Mouse (Mus musculus): Measurements from ENCODE around the gene Mical2. TPM values are rescaled to one million over a fixed set of nuclear protein-coding genes. Genes with fewer than 3 reads are reported as not detected.

The Mical2 gene
- polyA plus RNA-seq, 1 experiment from 2014 or later: 5.3 TPM

DNA sequence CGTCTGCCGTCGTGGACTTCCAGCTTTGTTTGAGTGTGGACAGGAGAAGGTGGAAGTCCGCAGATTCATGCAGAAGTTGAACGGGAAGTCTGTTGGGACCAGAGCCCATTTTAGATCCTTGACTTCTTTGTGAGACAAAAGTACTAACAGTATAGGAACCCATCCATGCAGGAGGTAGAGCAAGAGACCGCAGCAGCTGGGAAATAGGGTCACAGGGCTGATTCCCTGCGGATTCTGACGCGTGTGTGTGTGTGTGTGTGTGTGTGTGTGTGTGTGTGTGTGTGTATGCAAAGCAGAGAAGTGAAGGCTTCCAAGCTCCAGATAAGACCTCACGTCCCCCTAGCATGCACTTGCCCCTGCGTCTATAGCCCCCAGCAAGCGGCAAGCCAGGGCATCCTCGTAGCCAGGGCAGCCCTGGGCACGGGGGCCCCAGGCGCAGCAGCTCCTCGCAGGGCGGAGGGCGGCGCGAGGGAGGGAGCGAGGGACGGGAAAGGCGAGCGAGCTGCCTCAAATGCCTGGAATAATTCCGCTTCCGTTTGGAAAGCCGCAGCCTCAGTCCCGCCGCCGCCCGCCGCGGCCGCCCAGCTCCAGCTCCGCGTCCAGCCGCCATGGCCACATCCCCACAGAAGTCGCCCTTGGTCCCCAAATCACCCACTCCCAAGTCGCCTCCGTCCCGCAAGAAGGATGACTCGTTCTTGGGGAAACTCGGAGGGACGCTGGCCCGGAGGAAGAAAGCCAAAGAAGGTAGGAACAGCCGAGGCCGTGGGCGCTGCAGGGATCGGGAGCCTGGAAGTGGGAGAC is 201.9 kb downstream of the Mical2 start, which contains the start of gene Parva:
TSS of gene Parva (plus strand) at position 149 of the 801 bp plus-strand sequence.
- peak; percentile 79 for ATAC-seq (ENCODE audit: low read depth)
- Histone ChIP-seq H3K4me3 (ENCODE audit: low read depth, low read length) (peak within 1 kb of the TSS; percentile 57), H3K9ac (replicated peaks; ENCODE audit: low read depth, low read length) (peak within 1 kb of the TSS; percentile 72), H3K9me3 (ENCODE audit: control insufficient read depth, low read length) (no peaks in the 10 kb centered on the region), H3K27me3 (ENCODE audit: control insufficient read depth, insufficient read depth, low read length) (no peaks in the 10 kb centered on the region), H3K4me2 (ENCODE audit: low read depth, low read length) (peak within 1 kb of the TSS; percentile 89), H3K4me1 (ENCODE audit: control insufficient read depth, insufficient read depth, low read length) (no peaks in the 10 kb centered on the region), H3K36me3 (ENCODE audit: control insufficient read depth, insufficient read depth, low read length) (no peaks in the 10 kb centered on the region), H3K27ac (ENCODE audit: low read depth, low read length) (peak within 1 kb of the TSS; percentile 71)
- WGBS: under 1% methylated on average over 44 of the region's 49 CpGs

DNA sequence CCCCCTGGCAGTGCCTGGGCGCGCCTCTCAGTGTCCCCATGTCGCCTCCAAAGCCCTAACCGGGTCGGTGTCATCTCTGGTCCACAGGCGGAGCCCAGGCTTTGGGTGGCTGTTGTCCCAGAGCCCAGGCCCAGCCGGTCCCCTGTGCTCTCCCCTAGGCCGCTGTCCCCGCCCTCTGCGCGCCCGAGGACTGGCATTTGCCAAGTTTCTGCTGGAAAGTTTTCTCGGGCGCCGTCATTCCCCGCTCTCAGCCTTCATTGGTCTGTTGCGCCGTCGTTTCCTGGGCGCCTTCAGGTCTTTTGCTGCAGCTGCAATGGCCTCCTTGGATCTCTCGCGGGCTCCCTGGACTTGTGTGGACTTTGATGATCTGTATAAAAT is 202.5 kb downstream of the Mical2 start:
- ATAC-seq (ENCODE audit: low read depth): peak; percentile 89
- Histone ChIP-seq H3K27ac (ENCODE audit: low read depth, low read length) (peak overlapping the region; percentile 71), H3K9ac (replicated peaks; ENCODE audit: low read depth, low read length) (peak overlapping the region; percentile 72), H3K4me3 (ENCODE audit: low read depth, low read length) (peak overlapping the region; percentile 57), H3K4me1 (ENCODE audit: control insufficient read depth, insufficient read depth, low read length) (no peaks in the 10 kb centered on the region), H3K27me3 (ENCODE audit: control insufficient read depth, insufficient read depth, low read length) (no peaks in the 10 kb centered on the region), H3K9me3 (ENCODE audit: control insufficient read depth, low read length) (no peaks in the 10 kb centered on the region), H3K4me2 (ENCODE audit: low read depth, low read length) (peak overlapping the region; percentile 89), H3K36me3 (ENCODE audit: control insufficient read depth, insufficient read depth, low read length) (no peaks in the 10 kb centered on the region)
- WGBS: under 1% methylated on average over 21 of the region's 22 CpGs

DNA sequence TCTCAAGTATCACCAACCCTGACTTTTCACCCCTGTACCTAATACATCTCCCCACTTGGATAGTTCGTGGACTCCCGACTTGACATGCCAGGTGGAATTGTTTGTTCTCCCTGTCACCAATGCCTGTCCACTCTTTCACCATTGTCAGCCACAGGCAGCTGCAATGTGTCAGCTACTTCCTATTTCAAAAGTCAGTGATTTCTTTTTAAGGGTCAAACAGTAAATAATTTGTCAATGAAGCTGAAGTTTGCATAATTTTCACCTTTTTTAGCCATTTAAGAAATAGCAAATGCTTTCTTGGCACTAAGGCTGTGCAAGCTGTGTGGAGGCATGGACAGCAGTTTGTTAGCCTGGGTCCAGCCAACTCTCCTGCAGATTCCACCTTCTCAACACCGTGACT is 214.2 kb downstream of the Mical2 start:
- H3K9me3 ChIP-seq (ENCODE audit: control insufficient read depth, low read length): no peaks in the 10 kb centered on the region
- H3K27ac ChIP-seq (ENCODE audit: low read depth, low read length): no peak overlapping the region
- no peaks in the 10 kb centered on the region for H3K36me3 ChIP-seq (ENCODE audit: control insufficient read depth, insufficient read depth, low read length)
- no peak overlapping the region for H3K9ac ChIP-seq (replicated peaks; ENCODE audit: low read depth, low read length)
- H3K4me1 ChIP-seq (ENCODE audit: control insufficient read depth, insufficient read depth, low read length): peaks cover 8% of the 10 kb centered on the region; the same call in 1 of the 2 replicates
- no peak for ATAC-seq (ENCODE audit: low read depth)
- no peak overlapping the region for H3K4me3 ChIP-seq (ENCODE audit: low read depth, low read length)
- H3K4me2 ChIP-seq (ENCODE audit: low read depth, low read length): no peak overlapping the region
- no peaks in the 10 kb centered on the region for H3K27me3 ChIP-seq (ENCODE audit: control insufficient read depth, insufficient read depth, low read length)
- WGBS: 88% methylated on average over 3 of the region's 3 CpGs

DNA sequence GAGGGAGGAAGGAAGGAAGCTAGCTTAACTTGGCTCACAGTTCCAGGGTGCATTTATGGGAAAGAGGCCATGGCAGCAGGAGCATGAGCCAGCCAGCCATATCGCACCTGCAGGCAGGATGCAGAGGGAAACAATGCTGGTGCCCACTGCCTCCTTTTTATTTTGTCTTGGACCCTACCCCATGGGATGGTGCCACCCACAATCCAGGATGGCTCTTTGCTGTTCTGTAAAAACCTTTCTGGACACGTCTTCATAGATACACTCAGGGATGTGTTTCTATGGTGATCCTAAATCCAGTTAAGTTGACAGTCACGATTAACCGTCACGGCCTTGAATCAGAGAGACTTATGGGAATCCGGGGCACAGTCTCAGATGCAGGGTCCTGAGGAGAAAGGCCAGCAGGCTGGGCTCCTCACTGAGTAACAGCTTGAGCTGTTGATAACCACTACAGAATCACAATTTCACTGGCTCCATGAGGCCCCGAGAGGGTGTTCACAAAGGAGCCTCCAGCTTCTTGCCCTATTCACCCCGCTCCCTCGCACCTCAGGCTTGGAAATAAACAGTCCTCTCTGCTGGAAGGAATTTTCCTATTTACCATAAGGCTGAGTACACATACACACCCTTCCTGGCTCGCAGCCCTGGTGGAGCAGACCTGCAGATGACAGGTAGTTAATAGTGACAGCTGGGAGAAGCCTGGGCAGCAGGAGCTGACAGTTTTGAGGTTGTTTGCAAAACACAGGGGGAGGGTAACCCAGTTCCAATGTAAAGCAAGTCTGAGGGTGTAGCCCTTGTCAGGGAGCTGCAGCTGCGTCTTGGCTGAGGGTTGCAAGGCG is 218.7 kb downstream of the Mical2 start:
- Histone ChIP-seq H3K9ac (replicated peaks; ENCODE audit: low read depth, low read length) (no peak overlapping the region), H3K4me3 (ENCODE audit: low read depth, low read length) (no peak overlapping the region), H3K36me3 (ENCODE audit: control insufficient read depth, insufficient read depth, low read length) (no peaks in the 10 kb centered on the region), H3K4me1 (ENCODE audit: control insufficient read depth, insufficient read depth, low read length) (peaks cover 12% of the 10 kb centered on the region; the same call in 1 of the 2 replicates), H3K27me3 (ENCODE audit: control insufficient read depth, insufficient read depth, low read length) (no peaks in the 10 kb centered on the region), H3K4me2 (ENCODE audit: low read depth, low read length) (no peak overlapping the region), H3K9me3 (ENCODE audit: control insufficient read depth, low read length) (no peaks in the 10 kb centered on the region), H3K27ac (ENCODE audit: low read depth, low read length) (0 out of 2 replicates have a peak overlapping the region, but pooled peaks have one; percentile 2)
- 11% methylated on average over 12 of the region's 12 CpGs for WGBS
- 0 out of 2 replicates have a peak, but pooled peaks have one; percentile 38 for ATAC-seq (ENCODE audit: low read depth)

DNA sequence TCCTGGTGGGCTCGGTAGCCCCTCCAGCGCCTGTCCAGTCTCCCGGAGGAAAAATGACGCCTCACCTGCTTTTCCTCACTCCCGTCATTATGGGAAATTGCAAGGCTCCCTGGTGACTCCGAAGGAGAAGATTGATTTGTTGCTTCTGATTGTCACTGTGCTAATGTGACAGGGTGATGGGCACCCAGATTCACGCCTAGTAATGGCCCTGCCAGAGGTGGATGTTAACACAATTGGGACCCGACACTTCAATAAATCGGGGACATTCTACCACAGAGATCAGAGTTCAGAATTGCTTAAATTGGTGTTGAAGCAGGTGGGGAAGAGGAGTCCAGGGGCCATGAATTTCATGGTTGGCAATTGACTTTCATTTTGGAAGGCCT is 219.3 kb downstream of the Mical2 start:
- Histone ChIP-seq H3K4me2 (ENCODE audit: low read depth, low read length) (no peak overlapping the region), H3K27me3 (ENCODE audit: control insufficient read depth, insufficient read depth, low read length) (no peaks in the 10 kb centered on the region), H3K36me3 (ENCODE audit: control insufficient read depth, insufficient read depth, low read length) (no peaks in the 10 kb centered on the region), H3K9me3 (ENCODE audit: control insufficient read depth, low read length) (no peaks in the 10 kb centered on the region), H3K9ac (replicated peaks; ENCODE audit: low read depth, low read length) (no peak overlapping the region), H3K4me3 (ENCODE audit: low read depth, low read length) (no peak overlapping the region), H3K4me1 (ENCODE audit: control insufficient read depth, insufficient read depth, low read length) (peaks cover 12% of the 10 kb centered on the region; the same call in 1 of the 2 replicates), H3K27ac (ENCODE audit: low read depth, low read length) (no peak overlapping the region)
- WGBS: 13% methylated on average over 9 of the region's 9 CpGs
- ATAC-seq (ENCODE audit: low read depth): 0 out of 2 replicates have a peak, but pooled peaks have one; percentile 21

DNA sequence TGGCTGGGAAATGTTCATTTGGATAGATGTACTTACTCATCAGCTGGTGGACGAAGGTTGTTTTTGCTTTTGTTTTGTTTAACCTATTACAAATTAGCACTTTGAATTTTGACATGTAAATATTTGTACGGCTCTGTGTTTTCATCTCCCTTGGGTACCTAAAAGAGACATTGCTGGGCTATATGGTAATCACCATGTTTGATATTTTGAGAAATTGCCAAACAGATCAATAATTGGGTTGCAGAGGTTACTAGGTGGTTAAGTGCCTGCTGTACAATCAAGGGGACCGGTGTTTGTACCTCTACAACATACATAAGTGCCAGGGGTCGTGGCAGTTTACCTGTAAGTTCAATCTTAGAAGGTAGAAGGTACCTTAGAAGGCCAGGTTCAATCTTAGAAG is 220.8 kb downstream of the Mical2 start:
- Histone ChIP-seq H3K4me2 (ENCODE audit: low read depth, low read length) (no peak overlapping the region), H3K9ac (replicated peaks; ENCODE audit: low read depth, low read length) (no peak overlapping the region), H3K4me3 (ENCODE audit: low read depth, low read length) (no peak overlapping the region), H3K27ac (ENCODE audit: low read depth, low read length) (no peak overlapping the region), H3K4me1 (ENCODE audit: control insufficient read depth, insufficient read depth, low read length) (peaks cover 12% of the 10 kb centered on the region; the same call in 1 of the 2 replicates), H3K36me3 (ENCODE audit: control insufficient read depth, insufficient read depth, low read length) (no peaks in the 10 kb centered on the region), H3K27me3 (ENCODE audit: control insufficient read depth, insufficient read depth, low read length) (no peaks in the 10 kb centered on the region), H3K9me3 (ENCODE audit: control insufficient read depth, low read length) (no peaks in the 10 kb centered on the region)
- ATAC-seq (ENCODE audit: low read depth): no peak
- WGBS: 91% methylated on average over 4 of the region's 4 CpGs

DNA sequence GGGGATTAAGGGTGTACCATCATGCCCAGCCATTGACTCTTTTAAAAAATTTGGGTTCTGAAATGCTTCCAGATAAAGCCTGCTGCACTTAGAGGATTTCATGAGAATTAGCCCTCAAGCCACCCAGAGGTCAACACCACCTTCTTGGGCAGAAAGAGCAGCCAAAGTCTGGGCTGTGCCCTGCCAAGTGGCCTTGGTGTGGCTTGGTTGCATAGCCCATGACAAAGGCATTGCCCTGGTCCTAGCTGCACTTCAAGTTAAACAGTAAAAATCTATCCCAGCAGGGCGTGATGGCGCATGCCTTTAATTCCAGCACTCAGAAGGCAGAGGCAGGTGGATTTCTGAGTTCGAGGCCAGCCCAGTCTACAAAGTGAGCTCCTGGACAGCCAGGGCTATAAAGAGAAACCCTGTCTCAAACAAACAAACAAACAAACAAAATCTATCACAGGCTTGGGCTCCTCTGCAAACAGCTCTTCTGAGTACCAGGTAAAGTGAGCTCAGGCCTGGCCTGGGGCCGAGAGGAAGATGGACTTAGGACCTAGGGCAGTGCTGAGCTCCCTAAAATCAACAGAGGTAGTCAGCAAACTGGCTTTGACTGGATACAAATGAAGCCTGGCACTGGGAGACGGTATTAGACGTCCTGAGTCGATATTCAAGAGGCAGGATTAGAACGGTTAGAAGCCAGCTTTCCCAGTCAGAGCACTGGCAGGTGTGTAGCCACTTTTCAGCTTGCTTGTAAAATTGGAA is 224.5 kb downstream of the Mical2 start:
- Histone ChIP-seq H3K9me3 (ENCODE audit: control insufficient read depth, low read length) (no peaks in the 10 kb centered on the region), H3K4me1 (ENCODE audit: control insufficient read depth, insufficient read depth, low read length) (0 out of 2 replicates have a peak, but pooled peaks cover under 1% of the 10 kb centered on the region), H3K27me3 (ENCODE audit: control insufficient read depth, insufficient read depth, low read length) (no peaks in the 10 kb centered on the region), H3K36me3 (ENCODE audit: control insufficient read depth, insufficient read depth, low read length) (no peaks in the 10 kb centered on the region), H3K4me3 (ENCODE audit: low read depth, low read length) (no peak overlapping the region), H3K9ac (replicated peaks; ENCODE audit: low read depth, low read length) (no peak overlapping the region), H3K4me2 (ENCODE audit: low read depth, low read length) (no peak overlapping the region), H3K27ac (ENCODE audit: low read depth, low read length) (no peak overlapping the region)
- no peak for ATAC-seq (ENCODE audit: low read depth)
- 90% methylated on average over 8 of the region's 8 CpGs for WGBS

DNA sequence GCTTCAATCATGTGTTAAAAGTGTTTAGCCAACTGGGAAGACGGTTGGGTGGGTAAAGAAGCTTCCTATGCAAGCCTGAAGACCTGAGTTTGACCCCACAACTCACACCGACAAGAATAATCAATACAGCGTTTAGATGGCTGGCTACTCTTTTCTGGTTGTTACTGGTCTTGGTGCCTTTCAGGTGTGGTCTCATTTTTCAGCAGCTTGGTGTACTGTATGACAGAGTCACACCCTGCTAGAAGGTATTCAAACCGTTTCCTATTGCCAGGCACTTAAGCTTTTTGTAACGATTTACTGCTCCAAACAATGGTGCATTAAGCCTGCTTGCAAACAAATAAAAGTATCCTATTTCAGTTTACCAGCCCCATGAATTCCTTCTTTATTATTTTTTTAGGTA is 226.8 kb downstream of the Mical2 start:
- Histone ChIP-seq H3K4me3 (ENCODE audit: low read depth, low read length) (no peak overlapping the region), H3K9me3 (ENCODE audit: control insufficient read depth, low read length) (no peaks in the 10 kb centered on the region), H3K9ac (replicated peaks; ENCODE audit: low read depth, low read length) (no peak overlapping the region), H3K4me2 (ENCODE audit: low read depth, low read length) (no peak overlapping the region), H3K36me3 (ENCODE audit: control insufficient read depth, insufficient read depth, low read length) (no peaks in the 10 kb centered on the region), H3K27ac (ENCODE audit: low read depth, low read length) (no peak overlapping the region), H3K27me3 (ENCODE audit: control insufficient read depth, insufficient read depth, low read length) (no peaks in the 10 kb centered on the region), H3K4me1 (ENCODE audit: control insufficient read depth, insufficient read depth, low read length) (no peaks in the 10 kb centered on the region)
- 37% methylated on average over 5 of the region's 5 CpGs for WGBS
- no peak for ATAC-seq (ENCODE audit: low read depth)
